Mouse (Mus musculus) lung, postnatal 14 days (tissue): Measurements from ENCODE around the gene Neurog1.

Experiments
- DNase-seq: peaks from one replicate; pipeline ENCODE4 v3.0.0; 2021

The Neurog1 gene

DNA sequence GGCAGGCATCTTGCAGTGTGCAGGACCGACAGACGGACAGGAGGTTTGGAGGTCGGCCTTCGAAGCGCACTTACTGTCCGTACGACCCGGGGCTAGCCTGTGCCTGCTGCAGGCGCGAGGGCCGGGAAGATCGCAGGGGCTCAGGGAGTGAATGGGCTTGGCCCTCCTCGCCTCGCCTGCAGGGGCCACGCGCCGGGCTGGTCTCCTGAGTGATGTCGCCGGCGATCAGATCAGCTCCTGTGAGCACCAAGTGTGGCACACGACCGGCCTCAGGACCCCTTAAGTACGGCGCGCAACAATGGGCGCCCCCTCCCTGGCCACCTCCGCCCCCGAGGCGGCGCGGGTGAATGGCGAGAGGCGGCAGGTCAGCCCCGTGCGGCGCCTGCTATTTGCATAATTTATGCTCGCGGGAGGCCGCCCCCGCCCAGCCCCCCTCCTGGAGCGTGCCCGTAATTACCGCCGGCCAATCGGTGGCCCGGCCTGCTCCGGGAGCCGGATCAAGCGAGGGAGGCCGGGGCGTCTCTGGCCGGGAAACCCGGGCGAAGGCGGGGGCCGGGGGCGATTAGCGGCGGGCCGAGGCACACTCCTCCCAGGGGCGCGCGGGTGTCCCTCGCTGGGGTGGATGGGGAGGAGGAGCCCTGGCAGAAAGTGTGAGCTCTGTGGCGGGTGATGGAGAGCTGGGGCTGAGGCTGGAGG, at the start of gene Neurog1:
TSS of gene Neurog1 (minus strand) at position 240 of the 696 bp plus-strand sequence.
- no peak for DNase-seq

- no peak for DNase-seq
Observed at GRCm38 (mm10) chr13:56299336-56299735, 47.4 kb upstream of the Neurog1 start.

DNA sequence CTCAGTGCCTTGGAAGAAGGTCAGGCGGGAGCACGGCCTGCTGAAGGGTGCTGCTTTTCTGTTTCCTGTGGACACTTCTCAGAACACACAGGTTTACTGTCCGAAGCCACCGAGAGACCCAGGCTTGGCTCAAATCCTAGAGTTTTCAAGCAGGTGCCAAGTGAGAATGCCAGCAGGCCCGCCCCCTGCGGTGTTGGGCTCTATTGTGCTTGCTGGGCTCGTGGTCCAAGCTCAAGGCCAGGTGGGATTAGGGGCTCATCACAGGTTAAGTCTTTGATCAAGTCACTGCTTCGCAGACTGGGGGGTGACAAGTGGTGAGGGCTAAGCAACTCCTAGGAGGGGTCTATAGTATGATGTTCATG, 44.7 kb upstream of the Neurog1 start:
- no peak for DNase-seq

- DNase-seq = peak; percentile 52
Observed at GRCm38 (mm10) chr13:56295943-56296658, 44.1 kb upstream of the Neurog1 start, which contains the start of gene Cxcl14. TSS of gene Cxcl14 (minus strand) at chr13:56296551.

- DNase-seq = no peak
Observed at GRCm38 (mm10) chr13:56295586-56295942, 43.6 kb upstream of the Neurog1 start.

DNA sequence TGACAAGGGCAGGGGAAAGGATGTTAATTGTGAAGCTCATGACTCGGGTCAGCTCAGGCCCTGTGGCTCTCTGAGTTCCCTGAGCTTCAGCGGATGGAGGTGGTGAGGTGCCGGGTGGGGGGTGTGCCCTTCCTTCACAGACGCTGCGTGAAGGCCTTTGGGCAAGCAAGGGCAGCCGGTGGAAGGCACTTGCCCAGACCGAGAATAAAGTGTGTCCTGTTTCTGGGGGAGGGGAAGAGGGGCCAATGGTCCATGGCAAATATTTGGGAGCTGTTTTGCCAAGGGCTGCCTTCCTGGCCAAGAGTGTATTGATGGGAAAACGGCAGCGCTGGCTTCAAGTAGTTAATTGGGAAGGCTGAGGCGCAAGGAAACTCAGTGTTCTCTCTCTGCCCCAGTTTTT, 42.9 kb upstream of the Neurog1 start:
- no peak for DNase-seq

- no peak for DNase-seq
Observed at GRCm38 (mm10) chr13:56289998-56290397, 38.0 kb upstream of the Neurog1 start.

- DNase-seq = no peak
Observed at GRCm38 (mm10) chr13:56289261-56289660, 37.3 kb upstream of the Neurog1 start.

DNA sequence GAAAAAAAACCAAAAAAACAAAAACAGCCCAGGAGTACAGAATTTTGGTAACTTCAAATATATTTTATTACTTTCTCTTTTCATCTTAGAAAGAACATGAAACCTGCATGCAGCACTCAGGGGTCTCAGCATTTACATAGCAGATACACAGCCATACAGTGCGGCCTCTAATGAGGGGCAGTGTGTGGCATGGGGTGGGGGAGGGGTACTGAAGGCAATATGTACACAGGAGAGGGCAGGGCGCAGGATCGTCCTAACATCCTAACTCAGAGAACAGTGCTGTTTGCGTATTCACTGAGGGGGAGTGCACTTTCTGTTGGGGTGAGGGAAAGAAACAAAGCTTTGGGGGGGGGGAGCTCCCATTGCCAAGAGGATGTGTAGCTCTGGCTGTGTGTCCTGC, 36.6 kb upstream of the Neurog1 start:
- DNase-seq = no peak

DNA sequence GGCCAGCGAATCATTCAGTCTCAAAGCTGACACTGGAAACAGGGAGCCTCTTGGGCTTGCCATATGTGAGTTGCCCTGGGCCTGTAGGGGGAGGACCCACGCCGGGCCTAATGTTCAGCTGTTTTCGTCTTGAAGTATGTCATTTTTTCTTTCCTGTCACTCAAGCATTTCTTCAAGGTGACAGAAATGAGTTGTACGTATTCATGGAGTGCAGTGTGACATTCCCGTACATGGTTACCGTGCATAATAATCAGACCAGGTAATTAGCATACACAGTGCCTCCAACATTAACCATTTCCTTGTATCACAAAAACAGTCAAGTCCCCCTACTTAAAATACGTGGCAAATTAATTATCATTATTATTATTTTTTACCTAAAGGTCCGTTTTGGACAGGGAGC, 35.1 kb upstream of the Neurog1 start:
- DNase-seq = no peak

GRCm38 (mm10) chr13:56283321-56283720, 31.4 kb upstream of the Neurog1 start:
- no peak for DNase-seq

DNA sequence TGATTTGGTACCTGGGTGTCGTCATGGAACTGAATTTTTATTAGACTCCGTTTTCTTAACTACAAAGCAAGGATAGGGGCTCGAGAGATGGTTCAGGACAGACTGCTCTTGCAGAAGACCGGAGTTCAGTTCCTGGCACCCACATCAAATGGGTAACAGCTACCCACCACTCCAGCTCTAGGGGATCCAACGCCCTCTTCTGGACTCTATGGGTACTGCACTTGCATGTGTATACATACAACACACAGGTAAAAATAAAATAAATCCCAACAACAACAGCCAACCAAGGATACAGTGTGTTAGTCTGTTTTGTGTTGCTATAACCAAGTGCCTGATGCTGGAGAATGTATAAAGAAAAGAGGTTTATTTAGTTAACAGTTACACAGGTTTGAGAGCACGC, 28.4 kb upstream of the Neurog1 start:
- DNase-seq = no peak

GRCm38 (mm10) chr13:56279439-56279838, 27.5 kb upstream of the Neurog1 start:
- DNase-seq = peak; percentile 85

DNA sequence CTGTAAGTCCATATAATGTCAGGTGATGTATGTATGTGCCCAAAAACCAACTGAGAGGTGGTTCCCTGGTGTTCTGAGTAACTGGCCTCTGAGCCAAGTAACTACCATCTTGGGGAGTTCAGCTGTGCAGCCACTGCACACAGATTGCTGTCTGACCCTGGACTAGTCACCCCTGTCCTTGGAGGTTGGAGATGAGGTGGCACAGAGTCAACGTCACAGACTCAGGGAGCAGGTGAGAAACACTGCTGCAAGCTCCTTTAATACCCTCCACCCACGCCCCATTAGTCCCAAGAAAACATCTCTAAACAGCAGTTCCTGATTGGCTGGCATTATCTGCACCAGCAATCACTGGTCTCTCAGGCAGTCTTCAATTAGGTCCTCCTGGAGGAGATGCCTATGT, 23.2 kb upstream of the Neurog1 start:
- DNase-seq = no peak

GRCm38 (mm10) chr13:56270124-56270523, 18.2 kb upstream of the Neurog1 start:
- DNase-seq = no peak

DNA sequence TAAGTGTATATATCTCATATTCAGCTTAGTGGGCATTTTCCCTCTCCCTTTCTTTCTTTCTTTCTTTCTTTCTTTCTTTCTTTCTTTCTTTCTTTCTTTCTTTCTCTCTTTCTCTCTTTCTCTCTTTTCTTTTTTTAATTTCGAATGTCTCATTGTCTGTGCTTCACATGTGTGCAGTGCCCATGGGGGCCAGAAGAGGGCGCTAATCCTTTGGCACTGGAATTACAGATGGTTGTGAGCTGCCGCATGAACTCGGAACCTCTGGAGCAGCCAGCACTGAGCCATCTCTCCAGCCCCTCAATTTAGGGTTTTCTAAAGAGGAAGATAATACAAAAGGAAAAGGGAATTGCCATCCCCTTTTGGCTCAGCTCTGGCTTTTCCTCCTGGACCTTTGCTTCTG, 15.4 kb upstream of the Neurog1 start:
- no peak for DNase-seq

DNA sequence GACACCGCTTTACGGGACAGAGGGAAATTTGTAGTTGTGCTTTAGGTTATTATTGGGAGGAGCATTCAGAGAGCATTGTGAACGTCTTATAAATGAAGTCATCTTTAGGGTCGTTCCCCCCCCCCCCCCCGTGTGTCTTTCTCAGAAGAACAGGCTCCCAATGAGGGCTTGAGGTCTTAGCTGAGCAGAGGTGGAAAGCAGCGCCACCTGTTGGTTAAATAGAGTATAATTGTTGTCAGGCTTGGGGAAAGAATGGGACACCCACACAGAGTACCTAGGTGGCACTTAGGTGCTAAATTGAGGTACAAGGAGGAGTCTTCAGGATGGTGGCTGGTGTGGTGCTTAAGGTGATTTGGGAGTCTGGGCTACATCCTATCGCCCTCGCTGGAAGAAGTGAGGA, 14.5 kb upstream of the Neurog1 start:
- peak; percentile 44 for DNase-seq

DNA sequence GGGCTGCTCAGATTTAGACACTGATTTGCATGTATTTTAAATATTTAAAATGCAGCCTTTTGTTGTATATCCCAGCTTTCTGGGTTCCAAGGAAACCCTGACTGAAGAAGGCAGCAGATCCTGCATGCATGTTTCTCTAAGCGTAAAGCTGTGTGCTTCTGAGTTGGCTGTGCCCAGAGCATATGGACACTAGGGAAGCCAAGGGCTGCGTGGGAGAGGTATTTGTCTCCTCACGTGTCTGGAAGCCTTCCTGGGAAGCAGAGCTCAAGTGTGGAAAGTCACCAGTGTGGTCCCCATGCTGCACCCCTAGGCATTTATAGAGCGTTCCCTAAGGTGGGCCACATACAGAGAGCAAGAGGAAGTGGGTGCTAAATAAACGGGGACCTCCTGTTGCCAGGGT, 13.7 kb upstream of the Neurog1 start:
- no peak for DNase-seq

GRCm38 (mm10) chr13:56262269-56262668, 10.3 kb upstream of the Neurog1 start:
- no peak for DNase-seq

GRCm38 (mm10) chr13:56260344-56260780, 8.4 kb upstream of the Neurog1 start:
- no peak for DNase-seq

DNA sequence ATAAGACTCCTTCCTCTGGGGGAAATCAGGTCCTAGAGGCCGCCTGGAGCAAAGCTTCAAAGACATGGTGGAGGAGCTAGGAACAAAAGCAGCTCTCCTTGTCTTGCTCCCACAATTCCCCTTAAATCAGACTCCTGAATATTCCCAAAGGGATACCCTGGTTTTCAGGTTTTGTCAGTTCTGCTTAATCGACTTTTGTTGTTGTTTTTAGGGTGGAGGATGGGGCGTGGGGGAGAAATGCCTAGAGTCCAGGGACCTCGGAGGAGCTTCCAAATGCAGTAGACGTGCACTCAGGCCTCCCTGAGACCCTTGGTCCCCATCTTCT, 7.9 kb upstream of the Neurog1 start:
- no peak for DNase-seq

DNA sequence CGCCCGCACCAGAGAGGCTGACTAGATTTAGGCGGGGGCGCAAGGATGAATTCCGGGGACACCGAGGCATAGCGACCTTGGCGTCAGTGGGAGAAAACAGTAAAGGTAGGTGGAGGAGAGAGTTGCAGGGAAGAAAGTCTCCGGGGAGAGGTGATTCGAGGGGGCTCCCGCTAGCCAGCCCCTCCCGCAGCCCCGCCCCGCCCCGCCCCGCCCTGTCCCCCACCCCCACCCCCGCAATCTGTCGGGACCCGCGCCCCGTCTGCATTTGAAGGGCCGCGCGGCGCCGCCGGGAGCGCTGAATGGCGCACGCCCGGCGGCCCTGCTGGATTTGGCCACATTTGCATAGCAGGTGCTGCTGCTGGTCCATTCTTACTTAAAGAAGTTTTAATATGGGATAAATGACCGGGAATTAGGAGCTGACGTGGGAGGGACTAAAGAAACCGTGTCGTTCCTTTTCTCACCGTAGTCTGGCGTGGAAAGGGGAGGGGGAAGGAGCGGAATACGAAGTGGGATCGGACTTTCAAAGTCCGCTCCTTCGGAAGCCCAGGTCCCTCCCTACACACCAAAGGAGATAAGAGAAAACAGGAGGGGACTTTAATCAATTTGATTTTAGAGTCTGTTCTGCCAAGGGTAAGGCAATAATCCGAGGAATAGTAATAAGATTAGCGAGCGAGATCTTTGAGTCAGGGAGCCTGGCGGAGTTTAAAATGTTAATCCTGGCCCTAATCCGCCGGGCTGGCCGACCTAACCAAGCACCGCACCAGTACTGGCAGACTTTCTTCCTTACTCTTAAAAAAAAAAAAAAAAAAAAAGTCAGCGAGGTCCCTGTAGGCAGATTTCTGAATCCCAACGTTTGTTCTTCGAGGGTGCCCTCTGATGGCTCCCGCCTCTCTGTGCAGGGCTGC, 7.3 kb upstream of the Neurog1 start:
- DNase-seq = no peak

- no peak for DNase-seq
Observed at GRCm38 (mm10) chr13:56258196-56259020, 6.4 kb upstream of the Neurog1 start.
